Mouse (Mus musculus) kidney, adult 2 months (tissue): ENCODE measurements at regions not wholly inside any gene's neighbourhood (a gene's known extent, or its start where the extent isn't known, plus 50 kb on each side); places are given as distances from the start of the nearest gene placed in this dataset.

Experiments
- DNase-seq: peaks from one replicate; pipeline ENCODE4 v3.0.0; 2021
- H3K27ac ChIP-seq: fragments of 200-500 bp; 2 replicates; pipeline ENCODE4 v1.5.1; 2012; ENCODE audit warnings: low read depth, low read length, control low read depth, inconsistent platforms; ENCODE audit not compliant: insufficient read depth
- H3K27me3 ChIP-seq: fragments of 200-500 bp; replicated peaks from 2 replicates; pipeline ENCODE4 v1.6.1; 2012; ENCODE audit warnings: mild to moderate bottlenecking, moderate library complexity, low read length, inconsistent platforms; ENCODE audit not compliant: control insufficient read depth, insufficient read depth
- H3K36me3 ChIP-seq: fragments of 200-500 bp; 2 replicates; pipeline ENCODE4 v1.6.1; 2012; ENCODE audit warnings: mild to moderate bottlenecking, moderate library complexity, low read length, inconsistent platforms; ENCODE audit not compliant: control insufficient read depth, insufficient read depth
- H3K4me1 ChIP-seq: fragments of 200-500 bp; 2 replicates; pipeline ENCODE4 v1.6.1; 2011; ENCODE audit warnings: low read length; ENCODE audit not compliant: control insufficient read depth, insufficient read depth
- H3K4me3 ChIP-seq: fragments of 200-500 bp; 2 replicates; pipeline ENCODE4 v1.5.1; 2011; ENCODE audit warnings: mild to moderate bottlenecking, low read depth, low read length, control low read depth; ENCODE audit not compliant: insufficient read depth
- CTCF ChIP-seq: fragments of 200-500 bp; conservative IDR thresholded peaks from 2 replicates; pipeline ENCODE4 v1.5.1; 2011; ENCODE audit warnings: low read depth, mild to moderate bottlenecking, control low read depth, low read length, moderate library complexity, mixed read lengths; ENCODE audit not compliant: insufficient read depth, insufficient read length
- POLR2A ChIP-seq: fragments of 200-500 bp; IDR thresholded peaks from one replicate; pipeline ENCODE4 v1.6.1; 2011; ENCODE audit warnings: low read depth, low read length, control low read depth
- WGBS: fragments of 180-500 bp; shearing (Covaris S2); methylation state at CpG from one replicate; pipeline ENCODE4 v1.1.7; 2018; 5-methylcytosine and 5-hydroxymethylcytosine counted together

DNA sequence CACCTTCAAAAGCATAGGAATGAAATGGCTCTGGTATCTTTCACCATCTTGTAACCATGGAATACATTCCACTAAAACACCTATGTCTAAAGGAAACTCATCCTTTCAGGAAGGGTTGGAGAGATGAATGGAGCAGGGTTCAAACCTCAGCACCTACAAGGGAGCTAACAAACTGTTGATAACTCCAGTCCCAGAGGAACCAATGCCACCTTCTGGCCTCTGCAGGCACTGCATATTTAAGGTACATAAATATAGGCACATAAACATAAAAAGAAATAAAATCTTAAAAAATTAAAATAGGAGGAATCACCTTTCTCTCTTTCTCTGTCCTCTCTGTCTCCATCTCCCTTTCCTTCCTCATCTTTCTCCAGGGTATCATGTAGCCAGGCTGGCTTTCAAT is 256.9 kb downstream of the Gm11361 start:
- no peaks in the 10 kb centered on the region for H3K27me3 ChIP-seq
- no peak overlapping the region for H3K27ac ChIP-seq
- no peak overlapping the region for H3K4me3 ChIP-seq
- no peak for DNase-seq
- TF ChIP-seq POLR2A, result no peak
- 0 out of 2 replicates have a peak, but pooled peaks have one; percentile 14 for TF ChIP-seq CTCF
- no peaks in the 10 kb centered on the region for H3K4me1 ChIP-seq
- H3K36me3 ChIP-seq, result no peaks in the 10 kb centered on the region

DNA sequence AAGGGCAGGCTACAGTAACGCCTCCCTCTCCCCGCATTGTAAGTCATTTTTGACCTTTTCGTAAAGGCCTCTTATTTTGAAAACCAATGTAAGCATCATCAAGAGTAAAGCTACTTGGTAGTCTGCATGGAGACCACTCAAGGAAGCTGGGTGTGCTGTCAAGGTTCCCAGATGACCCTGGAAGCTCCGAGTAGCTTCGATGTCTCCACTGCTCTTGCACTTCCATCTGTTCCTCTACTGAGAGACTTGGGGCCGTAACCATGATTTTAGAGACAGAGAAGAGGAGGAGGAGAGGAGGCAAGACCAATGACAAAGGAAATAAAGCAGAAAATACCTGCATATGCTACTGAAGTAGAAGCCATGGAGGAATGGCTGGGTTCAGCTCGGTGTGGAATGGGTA is 256.0 kb downstream of the Gm11361 start:
- H3K36me3 ChIP-seq, result no peaks in the 10 kb centered on the region
- no peak for TF ChIP-seq POLR2A
- no peak for TF ChIP-seq CTCF
- H3K27ac ChIP-seq, result no peak overlapping the region
- WGBS, result 84% methylated on average over 7 of the region's 7 CpGs
- H3K27me3 ChIP-seq, result no peaks in the 10 kb centered on the region
- no peaks in the 10 kb centered on the region for H3K4me1 ChIP-seq
- H3K4me3 ChIP-seq, result no peak overlapping the region
- DNase-seq, result no peak

DNA sequence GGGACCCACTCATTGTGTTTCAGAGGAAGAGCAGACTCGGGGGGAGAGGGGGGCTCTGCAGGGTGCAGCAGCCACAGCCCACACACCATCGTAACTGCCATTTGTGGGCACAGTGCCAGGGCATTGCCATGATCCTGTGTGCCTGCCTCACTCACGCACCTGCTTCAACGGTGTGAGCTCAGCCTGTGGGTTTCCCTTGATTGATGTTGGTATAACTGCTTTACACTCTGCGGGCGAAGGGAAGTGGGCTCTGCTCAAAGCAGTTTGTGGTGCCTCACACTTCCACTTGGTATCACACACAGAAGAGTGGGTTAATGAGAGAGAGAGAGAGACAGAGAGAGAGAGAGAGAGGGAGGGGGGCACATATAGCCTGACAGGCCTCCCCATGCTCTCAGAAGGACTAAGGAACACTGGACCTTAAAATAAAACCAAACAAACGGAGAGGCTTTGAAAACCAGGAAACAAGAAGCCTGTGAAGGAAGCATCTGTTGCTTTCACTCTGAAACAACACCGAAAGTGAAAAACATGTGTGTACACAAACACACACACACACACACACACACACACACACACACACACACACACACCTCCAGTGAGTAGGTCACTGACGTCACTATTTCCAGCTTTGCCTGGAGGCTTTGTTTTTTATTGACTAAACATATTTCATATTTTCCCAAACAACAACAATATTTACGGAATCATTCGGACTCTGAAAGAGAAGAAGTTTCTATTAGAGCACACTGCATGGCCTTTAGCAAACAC is 255.4 kb downstream of the Gm11361 start:
- H3K27ac ChIP-seq, result 0 out of 2 replicates have a peak overlapping the region, but pooled peaks have one; percentile 0
- WGBS, result 45% methylated on average over 11 of the region's 11 CpGs
- no peaks in the 10 kb centered on the region for H3K4me1 ChIP-seq
- peak; percentile 45 for DNase-seq
- H3K4me3 ChIP-seq, result no peak overlapping the region
- TF ChIP-seq POLR2A (no peak), CTCF (no peak)
- H3K36me3 ChIP-seq, result no peaks in the 10 kb centered on the region
- H3K27me3 ChIP-seq, result no peaks in the 10 kb centered on the region

DNA sequence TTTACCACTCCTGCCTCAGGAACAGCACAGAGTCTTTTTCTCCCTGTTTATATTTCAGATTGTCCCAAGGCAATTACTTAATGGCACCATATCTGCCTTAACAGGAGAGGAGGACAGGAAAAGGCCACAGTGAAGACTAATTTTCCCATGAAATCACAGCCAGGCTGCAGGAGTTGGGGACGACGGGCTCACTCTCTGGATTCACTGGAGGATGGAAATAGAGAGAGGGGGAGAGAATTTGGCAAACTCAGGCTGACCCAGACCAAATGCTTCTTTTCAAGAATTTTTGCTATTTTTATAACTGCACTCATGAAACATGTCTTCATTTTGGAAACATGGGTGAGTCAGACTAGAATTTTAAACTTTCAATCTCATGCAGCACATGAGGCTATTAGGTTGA is 250.9 kb downstream of the Gm11361 start:
- Histone ChIP-seq H3K27me3 (no peaks in the 10 kb centered on the region), H3K4me3 (no peak overlapping the region), H3K4me1 (no peaks in the 10 kb centered on the region), H3K36me3 (no peaks in the 10 kb centered on the region), H3K27ac (no peak overlapping the region)
- TF ChIP-seq POLR2A (no peak), CTCF (no peak)
- DNase-seq, result no peak
- 51% methylated on average over 2 of the region's 2 CpGs for WGBS

DNA sequence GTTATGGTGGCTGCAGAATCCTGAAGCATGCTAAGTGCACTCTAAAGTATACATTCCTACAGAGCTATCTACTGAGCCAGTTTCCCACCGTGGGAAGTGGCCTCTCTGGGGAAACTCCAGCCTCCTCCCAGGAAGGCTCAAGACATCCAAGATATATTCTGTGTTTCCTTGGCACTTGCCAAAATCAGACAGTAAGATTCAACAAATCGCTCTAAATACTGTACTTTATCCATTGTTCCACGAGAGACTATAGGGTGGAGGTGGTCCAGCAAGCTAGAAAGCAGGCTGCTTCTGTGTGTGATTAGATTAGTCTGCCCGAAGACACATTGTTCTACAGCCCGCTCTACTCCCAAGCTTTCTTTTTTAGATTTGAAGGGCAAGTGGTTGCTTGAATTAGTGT is 250.5 kb downstream of the Gm11361 start:
- TF ChIP-seq POLR2A, result no peak
- TF ChIP-seq CTCF, result no peak
- Histone ChIP-seq H3K27ac (no peak overlapping the region), H3K27me3 (no peaks in the 10 kb centered on the region), H3K4me1 (no peaks in the 10 kb centered on the region), H3K36me3 (no peaks in the 10 kb centered on the region), H3K4me3 (no peak overlapping the region)
- 55% methylated on average over 5 of the region's 5 CpGs for WGBS
- DNase-seq, result peak; percentile 35

DNA sequence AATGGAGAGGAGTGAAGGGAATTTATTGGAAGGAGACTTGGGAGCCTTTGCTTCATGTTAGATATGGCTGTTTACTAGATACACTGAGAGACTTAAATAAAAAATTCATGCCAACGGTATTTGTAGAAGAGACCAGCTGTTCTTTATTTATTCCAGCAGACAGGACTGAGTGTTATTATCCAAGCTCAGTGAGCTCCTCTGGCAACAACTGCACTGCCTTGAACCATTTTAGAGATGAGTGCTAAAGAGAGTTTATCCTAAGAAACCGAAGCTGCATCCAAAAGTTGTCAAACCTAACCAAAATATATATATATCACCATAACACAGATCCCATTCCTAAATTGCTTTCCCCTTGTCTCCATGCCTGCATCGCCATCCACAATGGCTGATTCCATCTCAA is 247.0 kb downstream of the Gm11361 start:
- TF ChIP-seq POLR2A (no peak), CTCF (no peak)
- Histone ChIP-seq H3K4me1 (no peaks in the 10 kb centered on the region), H3K27ac (no peak overlapping the region), H3K36me3 (no peaks in the 10 kb centered on the region), H3K4me3 (no peak overlapping the region), H3K27me3 (no peaks in the 10 kb centered on the region)
- WGBS, result 90% methylated on average over 3 of the region's 3 CpGs
- no peak for DNase-seq

DNA sequence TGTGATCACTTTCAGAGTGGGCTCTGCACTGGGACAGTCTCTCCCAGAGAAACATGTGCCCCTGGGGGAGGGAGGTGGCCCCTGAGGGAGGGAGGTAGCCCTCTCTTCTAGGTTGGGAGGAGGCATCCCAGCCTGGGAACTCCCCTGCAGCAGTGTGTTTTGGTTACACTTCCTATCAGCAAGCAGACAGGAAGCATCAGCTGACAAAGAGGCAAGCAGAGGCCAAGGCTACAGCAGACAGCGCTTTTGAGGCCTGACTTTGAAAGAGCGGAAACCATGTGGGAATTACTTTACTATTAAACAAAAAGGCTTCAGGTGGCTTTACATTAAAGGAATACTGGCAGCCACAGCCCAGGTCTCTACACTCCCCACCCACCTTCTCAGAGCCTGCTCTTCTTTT is 244.8 kb downstream of the Gm11361 start:
- Histone ChIP-seq H3K36me3 (no peaks in the 10 kb centered on the region), H3K4me3 (no peak overlapping the region), H3K27me3 (no peaks in the 10 kb centered on the region), H3K4me1 (no peaks in the 10 kb centered on the region), H3K27ac (no peak overlapping the region)
- TF ChIP-seq POLR2A (no peak), CTCF (no peak)
- 59% methylated on average over 2 of the region's 2 CpGs for WGBS
- DNase-seq, result peak; percentile 69
